Mouse (Mus musculus) ovary, adult 18-20 months (tissue): ENCODE results near the gene Acsl3.

ENCODE experiments used
- DNase-seq: peaks from one replicate; pipeline ENCODE4 v3.0.0; 2022; ENCODE audit warnings: low spot score, mixed read lengths

Acsl3 gene

GRCm38 (mm10) chr1:78686872-78687271 lies 29.2 kb downstream of the Acsl3 start:
- DNase-seq: no peak

DNA sequence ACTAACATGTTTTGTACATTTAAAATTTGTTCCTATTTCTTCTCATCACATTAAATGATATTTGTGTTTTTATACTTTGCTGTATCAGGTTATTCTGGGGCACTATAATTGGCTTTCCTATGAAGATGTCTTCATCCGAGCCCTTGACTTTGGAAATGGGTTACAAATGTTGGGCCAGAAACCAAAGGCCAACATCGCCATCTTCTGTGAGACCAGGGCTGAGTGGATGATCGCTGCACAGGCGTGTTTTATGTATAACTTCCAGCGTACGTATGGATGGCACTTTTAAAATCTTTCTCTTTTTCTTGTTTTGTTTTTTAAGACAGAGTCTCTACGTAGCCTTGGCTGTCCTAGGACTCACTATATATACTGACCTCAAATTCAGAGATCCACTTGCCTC lies 30.5 kb downstream of the Acsl3 start:
- DNase-seq: no peak

DNA sequence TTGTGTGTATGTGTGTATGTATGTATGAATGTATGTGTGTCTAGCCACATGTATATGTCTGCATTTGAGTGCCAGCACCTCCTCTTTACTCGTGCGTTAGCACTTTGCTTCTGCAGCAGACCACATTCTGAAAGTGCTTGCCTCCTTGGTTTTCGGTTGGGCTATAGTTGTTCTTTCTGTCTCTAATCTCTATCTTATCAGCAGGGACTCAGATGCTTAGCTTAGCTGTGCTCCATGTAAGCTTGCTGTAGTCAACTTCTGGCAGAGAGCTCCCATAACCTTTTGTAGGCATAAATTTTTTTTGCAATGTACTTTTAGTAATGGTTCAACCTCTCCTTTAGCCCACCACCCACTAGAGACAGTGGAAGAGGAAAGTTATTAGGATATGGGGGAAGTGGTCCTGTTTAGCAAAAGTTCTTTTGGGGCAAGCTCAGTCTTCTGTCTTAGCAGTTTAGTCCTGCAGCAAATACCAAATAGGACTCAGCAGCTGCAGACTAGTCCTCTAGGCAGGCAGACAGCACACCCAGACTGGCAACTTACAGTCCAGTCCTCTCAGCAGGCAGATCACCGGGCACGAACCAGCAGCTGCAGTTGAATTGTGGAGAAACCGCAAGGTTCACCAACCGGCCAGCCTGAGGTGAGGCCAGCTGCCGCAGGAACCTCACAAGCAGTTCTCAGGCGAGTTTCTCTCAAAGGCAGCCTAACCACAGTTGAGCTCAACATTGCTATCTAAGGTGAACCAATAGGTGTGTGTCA lies 37.1 kb downstream of the Acsl3 start:
- no peak for DNase-seq

GRCm38 (mm10) chr1:78696305-78696704 lies 38.7 kb downstream of the Acsl3 start:
- no peak for DNase-seq

DNA sequence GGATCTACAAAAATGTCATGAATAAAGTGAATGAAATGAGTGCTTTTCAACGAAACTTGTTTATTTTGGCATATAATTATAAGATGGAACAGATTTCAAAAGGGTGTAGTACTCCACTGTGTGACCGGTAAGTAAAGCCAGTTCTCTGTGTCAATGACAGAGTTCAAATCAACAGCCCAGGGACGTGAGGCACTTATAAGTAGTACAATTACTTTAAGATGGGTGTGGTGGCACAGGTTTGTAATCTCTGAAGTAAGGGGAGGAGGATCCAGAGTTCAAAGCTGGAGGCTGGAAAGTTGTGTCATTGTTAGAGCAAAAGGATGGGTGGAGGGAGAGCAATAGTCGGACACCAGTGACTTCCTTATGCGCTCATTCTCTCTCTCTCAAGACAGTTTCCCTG lies 39.3 kb downstream of the Acsl3 start:
- no peak for DNase-seq

GRCm38 (mm10) chr1:78698138-78698537 lies 40.5 kb downstream of the Acsl3 start:
- DNase-seq: no peak

GRCm38 (mm10) chr1:78701740-78702139 lies 44.1 kb downstream of the Acsl3 start:
- DNase-seq: no peak

DNA sequence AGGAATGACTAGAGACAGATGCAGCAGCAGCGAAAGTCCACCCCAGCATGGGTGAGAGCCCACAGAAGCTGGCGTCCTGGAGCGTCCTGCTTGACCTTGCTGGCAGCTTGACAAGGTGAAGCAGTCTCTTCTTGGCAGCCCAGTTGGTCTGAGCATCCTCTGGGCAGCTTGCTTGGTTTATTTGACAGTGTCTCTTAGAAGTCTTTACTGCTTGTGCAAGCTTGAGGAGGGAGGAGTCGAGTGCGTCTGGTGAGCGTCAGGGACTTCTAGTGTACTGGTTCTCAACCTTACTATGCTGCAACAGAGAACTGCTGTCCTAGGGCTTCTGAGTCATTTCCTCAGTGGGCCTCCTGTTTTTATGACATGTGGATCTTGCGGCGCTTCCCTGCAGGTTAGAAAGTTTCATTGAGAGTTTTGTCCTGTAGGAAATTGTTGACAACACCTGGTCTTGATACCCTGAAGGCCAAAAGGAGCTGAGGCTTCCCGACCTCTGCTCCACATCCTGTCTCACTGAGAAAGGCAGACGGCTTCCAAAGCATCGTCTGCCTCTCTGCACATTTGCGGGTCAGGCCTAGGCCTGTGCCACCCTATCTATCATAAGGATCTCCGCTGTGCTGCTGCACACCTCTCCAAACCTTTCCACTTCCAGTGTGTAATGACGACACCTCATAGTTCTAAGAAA lies 44.8 kb downstream of the Acsl3 start:
- no peak for DNase-seq

- no peak for DNase-seq
These were observed 45.3 kb downstream of the Acsl3 start for GRCm38 (mm10) chr1:78702964-78703285.

GRCm38 (mm10) chr1:78706338-78706737 lies 48.7 kb downstream of the Acsl3 start:
- DNase-seq: no peak

DNA sequence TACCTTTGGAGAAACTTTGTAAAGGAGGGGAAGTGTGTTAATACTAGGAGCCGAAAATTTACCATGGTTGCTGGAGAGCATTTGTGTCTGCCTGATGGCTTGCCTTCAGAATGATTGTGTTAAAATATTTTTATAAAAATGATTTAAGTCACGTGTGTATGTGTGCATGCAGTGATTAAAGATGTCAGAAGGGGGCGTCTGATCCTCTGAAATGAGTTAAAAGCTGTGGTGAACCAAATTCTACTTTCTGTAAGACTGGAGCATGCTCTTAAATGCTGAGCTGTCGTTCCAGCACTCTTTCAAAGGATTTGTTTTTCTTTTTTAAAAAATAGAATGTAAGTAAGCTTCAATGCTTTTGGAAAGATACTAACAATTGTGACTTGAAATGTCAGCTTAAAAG lies 49.7 kb downstream of the Acsl3 start:
- DNase-seq: no peak

DNA sequence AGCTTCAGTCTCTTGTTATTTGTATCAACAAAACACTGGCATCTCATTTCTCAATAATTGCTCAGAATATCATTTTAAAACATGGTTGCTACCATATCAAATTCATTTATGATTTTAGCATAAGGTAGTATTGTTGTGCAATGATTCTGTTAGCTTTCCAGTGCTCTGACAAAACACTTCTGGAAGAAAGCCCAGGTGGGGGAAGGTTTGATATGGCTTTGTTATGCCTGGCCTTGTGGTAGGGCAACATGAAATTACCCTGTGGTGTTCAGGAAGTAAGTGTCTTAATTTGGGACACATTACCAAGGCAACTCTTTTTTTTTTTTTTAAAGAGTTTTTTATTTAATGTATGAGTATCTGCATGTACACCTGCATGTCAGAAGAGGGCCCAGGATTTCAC lies 52.4 kb downstream of the Acsl3 start:
- no peak for DNase-seq

DNA sequence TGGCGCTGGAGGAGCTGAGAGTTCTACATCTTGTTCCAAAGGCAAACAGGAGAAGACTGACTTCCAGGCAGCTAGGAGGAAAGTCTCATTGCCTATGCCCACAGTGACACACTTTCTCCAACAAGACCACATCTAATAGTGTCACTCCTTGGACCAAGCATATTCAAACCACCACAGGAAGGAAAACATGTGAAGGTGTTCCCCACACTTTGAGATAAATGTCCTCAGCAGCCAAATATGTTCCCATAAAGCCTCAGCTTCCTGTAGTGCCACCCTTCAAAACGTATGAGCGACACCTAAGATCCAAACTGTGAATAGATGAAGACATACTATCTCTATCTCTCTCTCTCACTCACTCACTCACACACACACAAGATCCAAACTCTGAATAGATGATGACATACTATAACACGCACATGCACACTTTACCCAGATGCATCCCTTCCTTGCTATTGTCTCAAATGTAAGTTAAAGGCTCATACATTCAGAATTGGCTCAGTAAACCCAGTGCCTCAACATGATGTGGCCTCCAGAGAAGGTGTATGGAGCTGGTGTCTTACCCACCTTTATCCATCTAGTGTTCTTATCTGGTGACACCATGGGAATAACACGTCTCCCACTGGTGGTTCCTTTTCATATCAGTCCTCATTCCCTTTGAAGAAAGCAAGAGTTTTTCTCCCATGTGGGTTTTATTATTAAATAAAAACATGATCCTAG lies 53.1 kb downstream of the Acsl3 start:
- DNase-seq: no peak

DNA sequence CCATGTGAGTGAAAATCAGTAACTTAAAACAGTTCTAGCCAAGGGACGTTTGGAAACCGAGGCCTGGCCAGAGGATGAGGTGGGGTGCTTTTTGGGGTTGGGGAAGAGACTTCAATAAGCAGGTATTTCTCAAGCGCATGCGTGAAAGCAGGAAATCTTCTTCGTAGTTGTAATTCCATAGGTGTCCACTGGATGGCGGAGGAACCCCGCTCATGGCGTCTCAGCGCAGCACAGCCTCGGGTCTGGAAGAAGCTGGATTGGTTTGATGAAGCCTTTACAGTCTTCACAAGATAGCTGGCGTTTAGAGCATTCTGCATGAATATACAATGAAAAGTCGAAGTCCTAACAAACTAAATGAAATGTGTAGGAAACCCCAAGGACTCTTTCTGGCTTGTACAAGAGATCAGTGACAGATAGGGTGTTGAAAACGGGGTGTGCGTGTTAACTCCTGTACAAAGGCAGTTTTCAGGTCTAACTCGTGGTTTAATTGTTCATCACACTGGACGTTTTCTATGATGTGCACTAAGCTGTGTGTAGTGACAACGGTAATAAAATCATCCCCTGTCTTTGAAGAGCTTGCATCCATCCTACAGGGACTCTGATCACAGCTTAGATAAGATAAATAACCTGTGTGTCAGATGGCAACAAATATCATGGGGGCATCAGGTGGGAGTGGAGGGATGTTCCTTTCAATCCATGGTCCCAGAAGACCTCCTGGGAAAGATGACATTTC lies 67.0 kb downstream of the Acsl3 start:
- peak; percentile 47 for DNase-seq

GRCm38 (mm10) chr1:78725191-78725490 lies 67.5 kb downstream of the Acsl3 start:
- DNase-seq: no peak

DNA sequence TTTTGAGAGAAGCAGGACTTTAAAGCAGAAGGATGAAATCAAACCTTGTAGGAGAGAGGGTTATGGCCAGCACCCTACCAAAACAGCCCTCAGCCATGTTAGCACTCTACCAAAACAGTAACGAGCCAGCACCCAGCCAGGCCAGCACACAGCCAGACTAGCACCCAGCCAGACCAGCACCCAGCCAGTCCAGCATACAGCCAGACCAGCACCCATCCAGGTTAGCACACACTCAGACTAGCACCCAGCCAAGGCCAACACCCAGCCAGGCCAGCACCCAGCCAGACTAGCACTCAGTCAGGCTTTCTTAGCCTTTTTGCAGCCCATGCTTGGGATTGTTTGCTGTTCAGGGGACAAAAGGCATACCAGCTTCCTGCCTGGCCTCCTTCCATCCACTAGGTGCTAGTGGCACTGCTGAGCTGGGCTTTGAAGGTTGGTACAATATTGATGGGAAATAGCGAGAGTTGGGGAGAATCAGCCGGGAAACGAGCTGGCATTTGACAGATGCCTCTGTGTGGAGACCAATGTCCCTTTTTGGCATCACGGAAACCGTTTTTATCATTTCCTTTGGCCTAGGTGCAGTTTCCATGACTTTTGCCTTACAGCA lies 68.1 kb downstream of the Acsl3 start:
- DNase-seq: no peak

DNA sequence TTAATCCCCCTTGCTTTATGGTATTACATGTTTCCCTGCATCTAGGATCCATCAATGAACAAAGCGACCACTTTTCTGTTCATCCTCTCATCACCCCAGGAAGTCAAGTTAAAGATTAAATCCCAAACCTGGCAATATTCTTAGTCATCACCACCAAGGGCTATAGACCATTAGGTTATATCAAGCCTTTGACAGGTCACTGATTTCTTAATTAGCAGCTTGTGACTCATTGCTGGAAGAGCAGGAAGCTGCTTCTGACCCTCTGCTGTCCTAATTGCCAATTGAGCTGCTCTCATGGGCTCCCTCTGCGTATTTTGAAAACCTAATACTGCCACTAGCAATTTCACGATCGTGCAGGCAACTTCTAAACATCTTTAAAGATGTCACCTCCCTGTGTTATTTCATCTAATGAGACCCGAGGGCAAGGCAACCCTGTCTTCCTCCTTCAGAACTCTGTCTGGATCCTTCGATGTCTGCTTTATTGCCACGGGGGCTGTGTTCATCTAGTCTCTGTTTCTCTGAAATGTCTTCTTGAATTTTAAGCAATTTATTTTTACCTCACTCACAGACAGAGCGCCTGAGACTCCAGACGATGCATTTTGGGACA lies 72.6 kb downstream of the Acsl3 start:
- DNase-seq: no peak

GRCm38 (mm10) chr1:78732290-78732689 lies 74.7 kb downstream of the Acsl3 start:
- DNase-seq: no peak

DNA sequence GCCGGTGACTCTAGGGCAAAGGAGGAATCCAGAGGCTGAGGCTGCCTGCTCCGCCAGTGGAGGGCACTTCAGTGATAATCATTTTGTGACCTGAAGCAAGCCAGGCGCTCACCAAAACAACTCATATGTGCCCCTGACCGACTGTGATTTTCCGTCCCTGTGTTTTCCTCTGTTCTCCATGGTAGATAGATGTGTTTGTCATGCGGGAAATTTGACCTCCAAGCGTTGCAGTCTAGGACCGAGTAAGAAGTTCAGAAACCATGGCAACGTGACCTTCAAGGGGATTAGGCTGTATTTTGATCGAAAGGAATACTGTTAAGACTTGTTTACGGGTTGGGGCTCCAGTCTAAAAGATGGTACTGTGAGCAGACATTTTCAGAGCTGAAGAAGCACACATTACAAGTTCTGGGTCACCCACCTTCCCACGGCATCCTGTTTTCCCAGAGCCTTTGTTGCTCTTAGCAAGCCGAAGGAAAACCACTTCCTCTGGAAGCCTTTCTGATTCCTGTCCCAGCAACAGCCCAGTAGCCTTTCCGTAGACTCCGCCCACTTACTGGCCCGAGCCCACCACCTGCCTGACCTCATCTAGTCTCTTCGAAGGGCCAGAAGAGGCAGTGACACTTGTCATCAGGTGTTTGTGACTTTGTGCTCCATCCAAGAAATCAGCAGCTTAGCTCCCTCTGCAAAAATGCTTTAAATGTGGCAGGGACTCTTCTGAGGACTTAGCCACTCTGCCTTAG lies 76.8 kb downstream of the Acsl3 start:
- DNase-seq: peak; percentile 55

DNA sequence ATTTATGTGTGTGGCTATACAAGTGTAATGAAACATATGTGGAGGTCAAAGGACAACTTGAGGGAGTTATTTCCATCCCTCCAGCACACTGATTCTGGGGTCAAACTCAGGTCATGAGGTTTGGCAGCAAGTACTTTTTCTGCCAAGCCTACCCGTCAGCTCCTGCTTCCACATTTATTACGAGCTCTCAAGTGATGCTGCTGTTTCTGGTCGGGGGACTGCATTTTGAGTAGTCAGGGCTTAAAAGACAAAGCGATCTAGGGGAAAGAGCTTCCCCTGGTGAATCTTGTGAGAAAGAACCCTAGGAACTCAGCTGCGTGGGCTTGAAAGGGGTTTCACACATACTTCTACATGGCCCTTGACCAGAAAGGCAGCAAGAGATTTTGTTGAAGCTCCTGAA lies 80.0 kb downstream of the Acsl3 start:
- no peak for DNase-seq

DNA sequence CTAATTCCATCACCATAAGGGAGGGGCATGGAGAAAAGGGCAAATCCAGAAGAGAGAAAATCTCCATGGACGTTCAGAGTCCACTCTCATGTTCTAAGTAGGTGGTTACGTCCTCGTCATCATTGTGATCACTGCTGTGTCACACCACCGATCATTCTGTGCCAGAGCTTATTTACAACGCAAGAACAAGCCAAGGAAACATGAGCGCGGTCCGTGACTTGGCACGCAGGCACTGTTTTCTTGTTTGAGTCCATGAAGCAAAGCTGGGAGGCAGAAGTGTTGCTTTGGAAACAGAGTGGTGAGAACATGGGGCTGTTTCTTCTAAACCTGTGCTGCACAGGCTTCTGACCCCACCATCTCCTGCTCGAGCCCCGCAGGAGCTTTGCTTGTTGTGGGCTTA lies 83.1 kb downstream of the Acsl3 start:
- DNase-seq: no peak
